Mouse (Mus musculus) ovary, adult 18-20 months (tissue): Measurements from ENCODE around the gene 1700029I15Rik.

ENCODE experiments used
- DNase-seq: peaks from one replicate; pipeline ENCODE4 v3.0.0; 2022; ENCODE audit warnings: low spot score, mixed read lengths

Gene 1700029I15Rik

GRCm38 (mm10) chr2:92373437-92373813 is 8.9 kb upstream of the 1700029I15Rik start:
- DNase-seq, result no peak

GRCm38 (mm10) chr2:92374514-92374913 is 7.8 kb upstream of the 1700029I15Rik start, which contains the start of the genes Pex16 and Large2:
TSS of gene Pex16 (plus strand) at chr2:92374676.
TSS of gene Large2 (minus strand) at chr2:92374869.
- no peak for DNase-seq

- peak; percentile 99 for DNase-seq
Observed at GRCm38 (mm10) chr2:92375099-92375623, 7.2 kb upstream of the 1700029I15Rik start.

- DNase-seq, result no peak
Observed at GRCm38 (mm10) chr2:92375788-92376187, 6.5 kb upstream of the 1700029I15Rik start.

GRCm38 (mm10) chr2:92376300-92376699 is 6.0 kb upstream of the 1700029I15Rik start:
- DNase-seq, result no peak

GRCm38 (mm10) chr2:92377320-92377719 is 5.0 kb upstream of the 1700029I15Rik start:
- DNase-seq, result no peak

- no peak for DNase-seq
Observed at GRCm38 (mm10) chr2:92379783-92380494, 2.4 kb upstream of the 1700029I15Rik start.

GRCm38 (mm10) chr2:92380495-92381050 is 1.8 kb upstream of the 1700029I15Rik start:
- DNase-seq, result no peak

- DNase-seq, result no peak
Observed at GRCm38 (mm10) chr2:92381161-92381560, 1.2 kb upstream of the 1700029I15Rik start.

- DNase-seq, result no peak
Observed at GRCm38 (mm10) chr2:92382759-92383158, 421 bp downstream of the 1700029I15Rik start.

GRCm38 (mm10) chr2:92384101-92384500 is 1.8 kb downstream of the 1700029I15Rik start:
- DNase-seq, result no peak

GRCm38 (mm10) chr2:92385113-92386051 is 3.0 kb downstream of the 1700029I15Rik start:
- no peak for DNase-seq

- DNase-seq, result no peak
Observed at GRCm38 (mm10) chr2:92386821-92387570, 4.7 kb downstream of the 1700029I15Rik start.

- DNase-seq, result no peak
Observed at GRCm38 (mm10) chr2:92387646-92388045, 5.3 kb downstream of the 1700029I15Rik start.

GRCm38 (mm10) chr2:92388081-92388517 is 5.8 kb downstream of the 1700029I15Rik start:
- DNase-seq, result no peak

GRCm38 (mm10) chr2:92388891-92389641 is 6.7 kb downstream of the 1700029I15Rik start:
- peak; percentile 90 for DNase-seq

GRCm38 (mm10) chr2:92389645-92390044 is 7.3 kb downstream of the 1700029I15Rik start:
- DNase-seq, result no peak

GRCm38 (mm10) chr2:92390206-92390930 is 8.0 kb downstream of the 1700029I15Rik start:
- DNase-seq, result no peak

GRCm38 (mm10) chr2:92391116-92391515 is 8.8 kb downstream of the 1700029I15Rik start:
- no peak for DNase-seq

- DNase-seq, result no peak
Observed at GRCm38 (mm10) chr2:92391703-92392317, 9.5 kb downstream of the 1700029I15Rik start.
